Mouse (Mus musculus) ES-Bruce4 (cell line): ENCODE measurements around the gene Maml2. TPM values are rescaled to one million over a fixed set of nuclear protein-coding genes. Genes with fewer than 3 reads are reported as not detected.

Experiments used
- H3K27ac ChIP-seq: 2 replicates; pipeline ENCODE4 v1.5.1; 2012; ENCODE audit warnings: low read length, inconsistent platforms; ENCODE audit not compliant: insufficient read depth
- H3K27me3 ChIP-seq: 2 replicates; pipeline ENCODE4 v1.6.1; 2012; ENCODE audit warnings: mild to moderate bottlenecking, low read length, inconsistent platforms; ENCODE audit not compliant: control insufficient read depth, poor library complexity, insufficient read depth, severe bottlenecking
- H3K36me3 ChIP-seq: 2 replicates; pipeline ENCODE4 v1.6.1; 2012; ENCODE audit warnings: inconsistent platforms, mild to moderate bottlenecking, low read length, moderate library complexity; ENCODE audit not compliant: control insufficient read depth, poor library complexity, insufficient read depth, severe bottlenecking
- H3K4me1 ChIP-seq: one replicate; pipeline ENCODE4 v1.8.1; 2011; ENCODE audit warnings: low read length; ENCODE audit not compliant: control insufficient read depth, insufficient read depth
- H3K4me3 ChIP-seq: 2 replicates; pipeline ENCODE4 v1.5.1; 2011; ENCODE audit warnings: low read depth, mild to moderate bottlenecking, low read length
- H3K9ac ChIP-seq: 2 replicates; pipeline ENCODE4 v1.6.1; 2012; ENCODE audit warnings: low read depth, mild to moderate bottlenecking, inconsistent platforms; ENCODE audit not compliant: poor library complexity, severe bottlenecking
- H3K9me3 ChIP-seq: replicated peaks from 2 replicates; pipeline ENCODE4 v1.6.1; 2012; ENCODE audit warnings: mild to moderate bottlenecking, low read length, inconsistent platforms; ENCODE audit not compliant: control insufficient read depth, poor library complexity, insufficient read depth, severe bottlenecking
- CTCF ChIP-seq: IDR thresholded peaks from one replicate; pipeline ENCODE4 v1.8.1; 2011; ENCODE audit warnings: low read depth, low read length
- EP300 ChIP-seq: IDR thresholded peaks from 2 replicates; pipeline ENCODE4 v1.6.1; 2011; ENCODE audit warnings: low read depth, low read length; ENCODE audit not compliant: insufficient read depth
- POLR2A ChIP-seq: IDR thresholded peaks from one replicate; pipeline ENCODE4 v1.8.1; 2011; ENCODE audit warnings: low read length; ENCODE audit not compliant: insufficient read depth
- polyA plus RNA-seq: library from polyadenylated mRNA; stranded (reverse); fragments of >200 nt; gene quantifications from 2 replicates; pipeline ENCODE4 v1.2.4, GENCODE M21; 2011; ENCODE audit warnings: low read depth; ENCODE audit not compliant: missing spikeins, insufficient read depth, insufficient read length

Gene Maml2
- polyA plus RNA-seq, 1 experiment = 1.4 TPM

GRCm38 (mm10) chr9:13460926-13461325, 163.2 kb downstream of the Maml2 start:
- Histone ChIP-seq H3K4me3 (no peak overlapping the region), H3K27ac (no peak overlapping the region), H3K4me1 (no peaks in the 10 kb centered on the region), H3K9ac (no peak overlapping the region), H3K9me3 (no peaks in the 10 kb centered on the region), H3K27me3 (no peaks in the 10 kb centered on the region), H3K36me3 (no peaks in the 10 kb centered on the region)
- TF ChIP-seq POLR2A (no peak), EP300 (no peak), CTCF (no peak)

GRCm38 (mm10) chr9:13465358-13466020, 167.7 kb downstream of the Maml2 start:
- no peak overlapping the region for H3K27ac ChIP-seq
- no peaks in the 10 kb centered on the region for H3K9me3 ChIP-seq
- no peak overlapping the region for H3K4me3 ChIP-seq
- no peak overlapping the region for H3K9ac ChIP-seq
- TF ChIP-seq CTCF = no peak
- no peak for TF ChIP-seq POLR2A
- TF ChIP-seq EP300 = no peak
- H3K27me3 ChIP-seq = no peaks in the 10 kb centered on the region
- no peaks in the 10 kb centered on the region for H3K36me3 ChIP-seq
- no peaks in the 10 kb centered on the region for H3K4me1 ChIP-seq

- Histone ChIP-seq H3K9ac (no peak overlapping the region), H3K9me3 (no peaks in the 10 kb centered on the region), H3K4me1 (no peaks in the 10 kb centered on the region)
Measured at GRCm38 (mm10) chr9:13466351-13466750, 168.6 kb downstream of the Maml2 start.

GRCm38 (mm10) chr9:13466816-13467215, 169.1 kb downstream of the Maml2 start:
- H3K36me3 ChIP-seq = no peaks in the 10 kb centered on the region
- no peak overlapping the region for H3K4me3 ChIP-seq
- no peak overlapping the region for H3K9ac ChIP-seq
- H3K4me1 ChIP-seq = no peaks in the 10 kb centered on the region
- H3K27ac ChIP-seq = no peak overlapping the region
- H3K27me3 ChIP-seq = no peaks in the 10 kb centered on the region
- no peaks in the 10 kb centered on the region for H3K9me3 ChIP-seq
- TF ChIP-seq CTCF = no peak
- TF ChIP-seq POLR2A = no peak
- no peak for TF ChIP-seq EP300

More at GRCm38 (mm10) chr9:13466351-13466750, 168.6 kb downstream of the Maml2 start:
- Histone ChIP-seq H3K4me3 (no peak overlapping the region), H3K36me3 (no peaks in the 10 kb centered on the region), H3K27ac (no peak overlapping the region), H3K27me3 (no peaks in the 10 kb centered on the region)
- TF ChIP-seq POLR2A (no peak), CTCF (no peak), EP300 (no peak)

- no peak overlapping the region for H3K27ac ChIP-seq
- no peaks in the 10 kb centered on the region for H3K36me3 ChIP-seq
- H3K9ac ChIP-seq = no peak overlapping the region
- no peaks in the 10 kb centered on the region for H3K27me3 ChIP-seq
- TF ChIP-seq EP300 (no peak), POLR2A (no peak), CTCF (no peak)
- H3K9me3 ChIP-seq = no peaks in the 10 kb centered on the region
- H3K4me1 ChIP-seq = no peaks in the 10 kb centered on the region
- no peak overlapping the region for H3K4me3 ChIP-seq
Measured at GRCm38 (mm10) chr9:13467745-13468144, 170.0 kb downstream of the Maml2 start.

- Histone ChIP-seq H3K4me1 (no peaks in the 10 kb centered on the region), H3K9ac (no peak overlapping the region), H3K36me3 (no peaks in the 10 kb centered on the region), H3K27me3 (no peaks in the 10 kb centered on the region), H3K4me3 (no peak overlapping the region), H3K27ac (no peak overlapping the region), H3K9me3 (no peaks in the 10 kb centered on the region)
- TF ChIP-seq CTCF (no peak), POLR2A (no peak), EP300 (no peak)
Measured at GRCm38 (mm10) chr9:13468778-13469177, 171.0 kb downstream of the Maml2 start.
